Mouse (Mus musculus) 3134 (cell line): ENCODE results near the gene Svep1.

Experiments used
- DNase-seq: peaks from one replicate; pipeline ENCODE4 v3.0.0-alpha.2; 2011; ENCODE audit warnings: low spot score; ENCODE audit not compliant: insufficient read length; ENCODE audit errors: extremely low read depth

Svep1 gene

GRCm38 (mm10) chr4:58174435-58174987 lies 32.1 kb downstream of the Svep1 start:
- DNase-seq, result no peak

- DNase-seq, result no peak
These were observed 33.3 kb downstream of the Svep1 start for GRCm38 (mm10) chr4:58173401-58173800.

- no peak for DNase-seq
These were observed 36.2 kb downstream of the Svep1 start for GRCm38 (mm10) chr4:58170430-58170829.

- DNase-seq, result no peak
These were observed 36.7 kb downstream of the Svep1 start for GRCm38 (mm10) chr4:58169918-58170317.

GRCm38 (mm10) chr4:58168366-58168765 lies 38.3 kb downstream of the Svep1 start:
- no peak for DNase-seq

- no peak for DNase-seq
These were observed 40.9 kb downstream of the Svep1 start for GRCm38 (mm10) chr4:58165711-58166110.

- no peak for DNase-seq
These were observed 44.8 kb downstream of the Svep1 start for GRCm38 (mm10) chr4:58161901-58162300.

- no peak for DNase-seq
These were observed 47.1 kb downstream of the Svep1 start for GRCm38 (mm10) chr4:58159564-58159963.

- DNase-seq, result peak; percentile 26
These were observed 56.4 kb downstream of the Svep1 start for GRCm38 (mm10) chr4:58150301-58150700.

GRCm38 (mm10) chr4:58149186-58149585 lies 57.5 kb downstream of the Svep1 start:
- no peak for DNase-seq

- DNase-seq, result no peak
These were observed 58.1 kb downstream of the Svep1 start for GRCm38 (mm10) chr4:58148547-58148946.

GRCm38 (mm10) chr4:58146676-58147075 lies 60.0 kb downstream of the Svep1 start:
- DNase-seq, result no peak

GRCm38 (mm10) chr4:58139764-58140556 lies 66.7 kb downstream of the Svep1 start:
- no peak for DNase-seq

- no peak for DNase-seq
These were observed 67.4 kb downstream of the Svep1 start for GRCm38 (mm10) chr4:58139241-58139640.

GRCm38 (mm10) chr4:58133610-58134309 lies 72.9 kb downstream of the Svep1 start:
- DNase-seq, result no peak

- DNase-seq, result no peak
These were observed 76.8 kb downstream of the Svep1 start for GRCm38 (mm10) chr4:58129844-58130243.

GRCm38 (mm10) chr4:58127024-58127423 lies 79.6 kb downstream of the Svep1 start:
- DNase-seq, result no peak

GRCm38 (mm10) chr4:58115452-58115851 lies 91.2 kb downstream of the Svep1 start:
- no peak for DNase-seq

- no peak for DNase-seq
These were observed 95.7 kb downstream of the Svep1 start for GRCm38 (mm10) chr4:58111008-58111407.

GRCm38 (mm10) chr4:58109793-58110192 lies 96.9 kb downstream of the Svep1 start:
- no peak for DNase-seq

- DNase-seq, result no peak
These were observed 98.3 kb downstream of the Svep1 start for GRCm38 (mm10) chr4:58108364-58108763.

GRCm38 (mm10) chr4:58097732-58098131 lies 108.9 kb downstream of the Svep1 start:
- no peak for DNase-seq
